8 mouse cellular contexts compared by ENCODE assay signal in the genomic region with DNA sequence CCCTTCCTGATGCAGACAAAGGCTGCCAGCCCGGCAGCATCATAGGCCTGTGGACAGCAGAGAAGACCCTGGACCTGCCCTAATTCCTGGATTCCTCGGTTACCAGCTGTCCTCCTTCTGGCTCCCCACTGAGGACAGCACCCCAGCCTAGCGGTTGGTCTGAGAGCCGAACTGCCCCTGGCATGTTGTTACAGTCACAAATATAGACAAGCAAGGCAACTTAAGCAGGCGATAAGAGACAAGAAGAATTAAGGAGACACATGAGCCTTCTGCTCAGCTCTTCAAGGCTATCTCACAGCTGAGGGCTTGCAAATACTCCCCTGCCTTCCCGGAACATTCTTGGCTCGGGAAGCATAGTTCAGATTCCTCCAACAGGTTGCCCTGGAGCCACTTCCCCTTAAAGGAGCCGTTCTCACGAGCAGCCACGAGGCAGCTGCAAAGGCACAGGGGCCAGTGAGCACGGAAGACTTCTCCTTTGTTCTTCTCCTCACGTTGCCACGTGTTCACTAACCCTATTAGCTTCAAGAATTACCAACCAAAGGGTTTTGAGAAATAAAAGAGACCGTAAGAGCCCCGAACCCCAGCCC.
A peak's percentile ranks its signal among the peaks of the same experiment; 100 is the strongest.
DNase-seq lines count a peak whose midpoint lies in the region; ATAC-seq and TF ChIP-seq lines count a peak whose summit lies in the region.

No protein-coding gene starts in this region.

- peak overlapping the region; percentile 14; the same call in 1 of the 2 replicates for H3K4me2 ChIP-seq in heart, embryonic 16.5 days (ENCODE audit: low read depth, low read length)
- no peak overlapping the region for H3K4me2 ChIP-seq in midbrain, postnatal 0 days (ENCODE audit: low read depth, low read length, poor library complexity, severe bottlenecking)

- 19% methylated on average over 15 of the region's 15 CpGs for WGBS in heart, embryonic 16.5 days
- 20% methylated on average over 15 of the region's 15 CpGs for WGBS in midbrain, postnatal 0 days

- peak; percentile 36 to 72 for DNase-seq in adrenal gland, adult (ENCODE audit: inconsistent age in 2 of 2, low spot score in 1 of 2)
- no peak for DNase-seq in adrenal gland, postnatal 4 days (ENCODE audit: low spot score in 2 of 2)
- peak; percentile 68 for DNase-seq in embryo, embryonic 10.5 days (ENCODE audit: low spot score)
- peak; percentile 67 for DNase-seq in kidney, postnatal 14 days
- DNase-seq in midbrain, postnatal 0 days (ENCODE audit: low spot score): peak; percentile 48
- no peak for DNase-seq in left cerebral cortex, adult 2 months (ENCODE audit: extremely low spot score in 1 of 2, low spot score in 2 of 2)

- no peak overlapping the region; the same call in 1 of the 2 replicates for H3K4me3 ChIP-seq in heart, embryonic 16.5 days (ENCODE audit: low read length)
- no peak overlapping the region for H3K4me3 ChIP-seq in midbrain, postnatal 0 days (ENCODE audit: low read depth, low read length)
- H3K4me3 ChIP-seq in left cerebral cortex, adult 2 months: no peak overlapping the region

- H3K36me3 ChIP-seq in heart, embryonic 16.5 days (ENCODE audit: control insufficient read depth, insufficient read depth): no peaks in the 10 kb centered on the region
- no peaks in the 10 kb centered on the region for H3K36me3 ChIP-seq in midbrain, postnatal 0 days (ENCODE audit: insufficient read depth, low read length)

- intact Hi-C loops in left cerebral cortex, adult 2 months (cut with DNase I): no loop called here

- peak; percentile 84 for ATAC-seq in heart, embryonic 16.5 days (replicated peaks; ENCODE audit: extremely low read depth, insufficient read depth, low FRiP score)
- no peak for ATAC-seq in midbrain, postnatal 0 days (ENCODE audit: low FRiP score)
- ATAC-seq in CD4-positive, CD25-positive, alpha-beta regulatory T cell, adult 4 months: no peak

- no peaks in the 10 kb centered on the region for H3K27me3 ChIP-seq in heart, embryonic 16.5 days (ENCODE audit: control insufficient read depth, insufficient read depth, low read length)
- no peaks in the 10 kb centered on the region for H3K27me3 ChIP-seq in midbrain, postnatal 0 days (ENCODE audit: insufficient read depth, low read length)

- no peaks in the 10 kb centered on the region for H3K9me3 ChIP-seq in heart, embryonic 16.5 days (replicated peaks; ENCODE audit: control insufficient read depth, low read length)
- no peaks in the 10 kb centered on the region for H3K9me3 ChIP-seq in midbrain, postnatal 0 days (ENCODE audit: low read length)

- H3K9ac ChIP-seq in heart, embryonic 16.5 days (ENCODE audit: low read length): no peak overlapping the region
- H3K9ac ChIP-seq in midbrain, postnatal 0 days (replicated peaks; ENCODE audit: low read length, poor library complexity, severe bottlenecking): no peak overlapping the region

- TF ChIP-seq CTCF in midbrain, postnatal 0 days (IDR thresholded peaks at IDR 0.05): no peak
- TF ChIP-seq CTCF in left cerebral cortex, adult 2 months (IDR thresholded peaks at IDR 0.05): no peak

- peaks cover 11% of the 10 kb centered on the region for H3K4me1 ChIP-seq in heart, embryonic 16.5 days (ENCODE audit: control insufficient read depth, insufficient read depth, low read length)
- H3K4me1 ChIP-seq in midbrain, postnatal 0 days (ENCODE audit: insufficient read depth, low read length): no peaks in the 10 kb centered on the region

- peak overlapping the region; percentile 61 for H3K27ac ChIP-seq in heart, embryonic 16.5 days (ENCODE audit: low read length)
- H3K27ac ChIP-seq in midbrain, postnatal 0 days (ENCODE audit: low read depth, low read length): no peak overlapping the region
- no peak overlapping the region for H3K27ac ChIP-seq in left cerebral cortex, adult 2 months

Comparison
In these comparisons a context has a peak if more than half of its experiments do, and no peak if none do; other contexts are left out.
1. DNase-seq: peak in adrenal gland, adult (2 of 2), embryo, embryonic 10.5 days (single experiment), kidney, postnatal 14 days (single experiment) and midbrain, postnatal 0 days (single experiment); none in adrenal gland, postnatal 4 days (0 of 2) and left cerebral cortex, adult 2 months (0 of 2).